Mouse (Mus musculus): ENCODE results near the gene Dcx.
A peak's percentile ranks its signal among the peaks of the same experiment; 100 is the strongest.

Gene Dcx

GRCm38 (mm10) chrX:143932958-143933357 lies at the start of gene Dcx:
Dcx (minus strand) TSS chrX:143933311.
- no peak for DNase-seq (ENCODE audit: low read depth)

- DNase-seq (ENCODE audit: low read depth), result no peak
Observed at GRCm38 (mm10) chrX:143966249-143966648, 33.1 kb upstream of the Dcx start.

- no peak for DNase-seq (ENCODE audit: low read depth)
Observed at GRCm38 (mm10) chrX:143933671-143934070, 560 bp upstream of the Dcx start.

- no peak for DNase-seq (ENCODE audit: low read depth)
Observed at GRCm38 (mm10) chrX:143932530-143932929, 581 bp downstream of the Dcx start.

GRCm38 (mm10) chrX:143931400-143932185 lies 1.5 kb downstream of the Dcx start:
- no peak for DNase-seq (ENCODE audit: low read depth)

- DNase-seq (ENCODE audit: low read depth), result no peak
Observed at GRCm38 (mm10) chrX:143922070-143922469, 11.0 kb downstream of the Dcx start.

GRCm38 (mm10) chrX:143906699-143907471 lies 26.2 kb downstream of the Dcx start:
- no peak for DNase-seq (ENCODE audit: low read depth)

- DNase-seq (ENCODE audit: low read depth), result peak; percentile 3
Observed at GRCm38 (mm10) chrX:143904689-143905088, 28.4 kb downstream of the Dcx start.

- DNase-seq (ENCODE audit: low read depth), result no peak
Observed at GRCm38 (mm10) chrX:143902300-143902699, 30.8 kb downstream of the Dcx start.

GRCm38 (mm10) chrX:143897363-143898285 lies 35.5 kb downstream of the Dcx start:
- DNase-seq (ENCODE audit: low read depth), result no peak

GRCm38 (mm10) chrX:143896936-143897335 lies 36.2 kb downstream of the Dcx start:
- no peak for DNase-seq (ENCODE audit: low read depth)

- DNase-seq (ENCODE audit: low read depth), result no peak
Observed at GRCm38 (mm10) chrX:143893180-143893579, 39.9 kb downstream of the Dcx start.

- DNase-seq (ENCODE audit: low read depth), result no peak
Observed at GRCm38 (mm10) chrX:143885765-143886164, 47.3 kb downstream of the Dcx start.

GRCm38 (mm10) chrX:143884953-143885352 lies 48.2 kb downstream of the Dcx start:
- no peak for DNase-seq (ENCODE audit: low read depth)

GRCm38 (mm10) chrX:143884299-143884698 lies 48.8 kb downstream of the Dcx start:
- no peak for DNase-seq (ENCODE audit: low read depth)

- no peak for DNase-seq (ENCODE audit: low read depth)
Observed at GRCm38 (mm10) chrX:143881806-143882468, 51.2 kb downstream of the Dcx start.

GRCm38 (mm10) chrX:143879631-143880030 lies 53.5 kb downstream of the Dcx start:
- no peak for DNase-seq (ENCODE audit: low read depth)

- DNase-seq (ENCODE audit: low read depth), result no peak
Observed at GRCm38 (mm10) chrX:143867129-143867664, 65.9 kb downstream of the Dcx start.

- DNase-seq (ENCODE audit: low read depth), result no peak
Observed at GRCm38 (mm10) chrX:143851351-143851750, 81.8 kb downstream of the Dcx start.

GRCm38 (mm10) chrX:143849969-143850368 lies 83.1 kb downstream of the Dcx start:
- no peak for DNase-seq (ENCODE audit: low read depth)

- DNase-seq (ENCODE audit: low read depth), result no peak
Observed at GRCm38 (mm10) chrX:143846637-143847036, 86.5 kb downstream of the Dcx start.
